Mouse (Mus musculus): ENCODE results near the gene Col12a1.

Col12a1 gene

GRCm38 (mm10) chr9:79718481-79719370 is at the start of gene Col12a1:
Gene Col12a1 (minus strand): TSS chr9:79718831.
- peak; percentile 75 for DNase-seq (ENCODE audit: low spot score)

- no peak for DNase-seq (ENCODE audit: low spot score)
Measured at GRCm38 (mm10) chr9:79766991-79767545, 48.4 kb upstream of the Col12a1 start.

GRCm38 (mm10) chr9:79765329-79765728 is 46.7 kb upstream of the Col12a1 start:
- DNase-seq (ENCODE audit: low spot score): no peak

- DNase-seq (ENCODE audit: low spot score): no peak
Measured at GRCm38 (mm10) chr9:79762519-79762918, 43.9 kb upstream of the Col12a1 start.

- no peak for DNase-seq (ENCODE audit: low spot score)
Measured at GRCm38 (mm10) chr9:79760076-79760475, 41.4 kb upstream of the Col12a1 start.

- DNase-seq (ENCODE audit: low spot score): peak; percentile 91
Measured at GRCm38 (mm10) chr9:79759385-79760005, 40.9 kb upstream of the Col12a1 start, which contains the start of gene Cox7a2. Gene Cox7a2 (minus strand): TSS chr9:79759878.

GRCm38 (mm10) chr9:79755311-79755710 is 36.7 kb upstream of the Col12a1 start:
- DNase-seq (ENCODE audit: low spot score): no peak

GRCm38 (mm10) chr9:79751846-79752245 is 33.2 kb upstream of the Col12a1 start:
- no peak for DNase-seq (ENCODE audit: low spot score)

- no peak for DNase-seq (ENCODE audit: low spot score)
Measured at GRCm38 (mm10) chr9:79750709-79751108, 32.1 kb upstream of the Col12a1 start.

GRCm38 (mm10) chr9:79745036-79745435 is 26.4 kb upstream of the Col12a1 start:
- DNase-seq (ENCODE audit: low spot score): no peak

- DNase-seq (ENCODE audit: low spot score): no peak
Measured at GRCm38 (mm10) chr9:79735608-79736007, 17.0 kb upstream of the Col12a1 start.

- no peak for DNase-seq (ENCODE audit: low spot score)
Measured at GRCm38 (mm10) chr9:79730301-79730700, 11.7 kb upstream of the Col12a1 start.

- DNase-seq (ENCODE audit: low spot score): no peak
Measured at GRCm38 (mm10) chr9:79723090-79723489, 4.5 kb upstream of the Col12a1 start.

- DNase-seq (ENCODE audit: low spot score): peak; percentile 50
Measured at GRCm38 (mm10) chr9:79721056-79721455, 2.4 kb upstream of the Col12a1 start.

- DNase-seq (ENCODE audit: low spot score): no peak
Measured at GRCm38 (mm10) chr9:79720143-79720542, 1.5 kb upstream of the Col12a1 start.

- no peak for DNase-seq (ENCODE audit: low spot score)
Measured at GRCm38 (mm10) chr9:79719451-79719850, 820 bp upstream of the Col12a1 start.

GRCm38 (mm10) chr9:79717836-79718475 is 675 bp downstream of the Col12a1 start:
- DNase-seq (ENCODE audit: low spot score): no peak

GRCm38 (mm10) chr9:79716909-79717835 is 1.5 kb downstream of the Col12a1 start:
- peak; percentile 68 for DNase-seq (ENCODE audit: low spot score)

- no peak for DNase-seq (ENCODE audit: low spot score)
Measured at GRCm38 (mm10) chr9:79716496-79716895, 2.1 kb downstream of the Col12a1 start.

- no peak for DNase-seq (ENCODE audit: low spot score)
Measured at GRCm38 (mm10) chr9:79714471-79715045, 4.1 kb downstream of the Col12a1 start.
